Mouse (Mus musculus): ENCODE data around the gene Thrb.

GRCm38 (mm10) chr14:18020128-18020527, 360.1 kb downstream of the Thrb start:
- no peak for TF ChIP-seq CTCF (IDR thresholded peaks at IDR 0.05; ENCODE audit: extremely low read depth, insufficient read depth, insufficient read length, insufficient replicate concordance)
- no peak for TF ChIP-seq POLR2A (IDR thresholded peaks at IDR 0.05; ENCODE audit: low read depth, low read length)
